Comparison of ENCODE assay signal across 8 mouse cellular contexts in genomic region chr11:55098189-55098915, GRCm38 (mm10). TPM values are rescaled to one million over a fixed set of nuclear protein-coding genes. Genes with fewer than 3 reads are reported as not detected.
DNase-seq lines count a peak whose midpoint lies in the region; ATAC-seq and TF ChIP-seq lines count a peak whose summit lies in the region.

No protein-coding gene starts in this region.

- H3K4me1 ChIP-seq in heart, embryonic 14.5 days (ENCODE audit: control insufficient read depth in 2 of 2, insufficient read depth in 2 of 2, low read length in 2 of 2) = peaks cover 9% of the 10 kb centered on the region in 2 experiments; a peak in 3 of 4 replicates
- peaks cover 4 to 6% of the 10 kb centered on the region in 2 experiments for H3K4me1 ChIP-seq in MEL (ENCODE audit: control insufficient read depth in 1 of 2, insufficient read depth in 2 of 2, low read length in 2 of 2)
- H3K4me1 ChIP-seq in hindbrain, embryonic 11.5 days (replicated peaks; ENCODE audit: control insufficient read depth, insufficient read depth, low read length) = 0 out of 2 replicates have a peak, but pooled peaks cover 2% of the 10 kb centered on the region
- peaks cover 16% of the 10 kb centered on the region for H3K4me1 ChIP-seq in midbrain, embryonic 12.5 days

- WGBS in heart, embryonic 14.5 days = 13% methylated on average over 24 of the region's 24 CpGs
- 16% methylated on average over 23 of the region's 24 CpGs for WGBS in hindbrain, embryonic 11.5 days
- 15% methylated on average over 24 of the region's 24 CpGs for whole genome bisulfite sequencing in midbrain, embryonic 12.5 days

- peak overlapping the region; percentile 77 for H3K9ac ChIP-seq in heart, embryonic 14.5 days (ENCODE audit: low read length)
- H3K9ac ChIP-seq in MEL (ENCODE audit: control insufficient read depth, low read depth, low read length, poor library complexity, severe bottlenecking) = no peak overlapping the region
- H3K9ac ChIP-seq in hindbrain, embryonic 11.5 days (ENCODE audit: low read depth, low read length) = peak overlapping the region; percentile 55; the same call in 1 of the 2 replicates
- peak overlapping the region; percentile 55 for H3K9ac ChIP-seq in midbrain, embryonic 12.5 days (replicated peaks)

- no peak for TF ChIP-seq RAD21 in MEL (IDR thresholded peaks at IDR 0.05; ENCODE audit: low read depth, low read length)

- TF ChIP-seq CTCF in MEL (IDR thresholded peaks at IDR 0.05 in 2 of 3, conservative IDR thresholded peaks at IDR 0.05 in 1 of 3; ENCODE audit: control insufficient read depth in 1 of 3, insufficient read depth in 1 of 3, low read depth in 2 of 3, low read length in 3 of 3, poor library complexity in 1 of 3, severe bottlenecking in 1 of 3) = no peak

- intact Hi-C loops in left cerebral cortex, postnatal 4 days (cut with DNase I) = no loop called here
- intact Hi-C loops in left cerebral cortex, postnatal 36 days (cut with DNase I) = no loop called here

- H3K36me3 ChIP-seq in heart, embryonic 14.5 days (ENCODE audit: control insufficient read depth, insufficient read depth, low read length) = no peaks in the 10 kb centered on the region
- peaks cover 0 to 9% of the 10 kb centered on the region in 2 experiments; a peak in 2 of 4 replicates for H3K36me3 ChIP-seq in MEL (ENCODE audit: control insufficient read depth in 1 of 2, insufficient read depth in 2 of 2, low read length in 2 of 2)
- H3K36me3 ChIP-seq in hindbrain, embryonic 11.5 days (ENCODE audit: control insufficient read depth, insufficient read depth, low read length) = no peaks in the 10 kb centered on the region
- H3K36me3 ChIP-seq in midbrain, embryonic 12.5 days = no peaks in the 10 kb centered on the region

- no peaks in the 10 kb centered on the region for H3K27me3 ChIP-seq in heart, embryonic 14.5 days (ENCODE audit: control insufficient read depth, insufficient read depth, low read length)
- peaks cover 4 to 10% of the 10 kb centered on the region in 2 experiments for H3K27me3 ChIP-seq in MEL (ENCODE audit: control insufficient read depth in 1 of 2, insufficient read depth in 2 of 2, low read length in 2 of 2)
- H3K27me3 ChIP-seq in hindbrain, embryonic 11.5 days (ENCODE audit: control insufficient read depth, insufficient read depth, low read length) = no peaks in the 10 kb centered on the region
- peaks cover 3% of the 10 kb centered on the region for H3K27me3 ChIP-seq in midbrain, embryonic 12.5 days

- TF ChIP-seq EP300 in MEL (IDR thresholded peaks at IDR 0.05; ENCODE audit: low read depth in 1 of 2, low read length in 2 of 2) = no peak

- H3K79me2 ChIP-seq in MEL (ENCODE audit: control insufficient read depth, insufficient read depth, low read length, poor library complexity) = no peaks in the 10 kb centered on the region

- H3K27ac ChIP-seq in heart, embryonic 14.5 days (replicated peaks in 1 of 2; ENCODE audit: control insufficient read depth in 1 of 2, insufficient read depth in 1 of 2, low read depth in 2 of 2, low read length in 2 of 2) = peak overlapping the region; percentile 39 to 63
- no peak overlapping the region for H3K27ac ChIP-seq in MEL (ENCODE audit: control insufficient read depth, low read depth, low read length)
- no peak overlapping the region for H3K27ac ChIP-seq in hindbrain, embryonic 11.5 days (ENCODE audit: low read depth, low read length)
- peak overlapping the region; percentile 61 for H3K27ac ChIP-seq in midbrain, embryonic 12.5 days (replicated peaks)

- H3K4me3 ChIP-seq in heart, embryonic 14.5 days (ENCODE audit: control insufficient read depth in 1 of 2, insufficient read depth in 1 of 2, low read depth in 1 of 2, low read length in 2 of 2) = peak overlapping the region; percentile 57 to 69
- peak overlapping the region; percentile 24 to 33; a peak in 2 of 4 replicates for H3K4me3 ChIP-seq in MEL (ENCODE audit: control insufficient read depth in 1 of 2, insufficient read depth in 1 of 2, low read depth in 2 of 2, low read length in 2 of 2)
- H3K4me3 ChIP-seq in hindbrain, embryonic 11.5 days (ENCODE audit: low read depth, low read length) = peak overlapping the region; percentile 36
- peak overlapping the region; percentile 55 for H3K4me3 ChIP-seq in midbrain, embryonic 12.5 days

- no peaks in the 10 kb centered on the region for H3K9me3 ChIP-seq in heart, embryonic 14.5 days (ENCODE audit: control insufficient read depth, low read length)
- H3K9me3 ChIP-seq in MEL (replicated peaks; ENCODE audit: insufficient read depth, low read length) = no peaks in the 10 kb centered on the region
- no peaks in the 10 kb centered on the region for H3K9me3 ChIP-seq in hindbrain, embryonic 11.5 days (ENCODE audit: control insufficient read depth, low read length)
- H3K9me3 ChIP-seq in midbrain, embryonic 12.5 days = no peaks in the 10 kb centered on the region

- peak overlapping the region; percentile 71 for H3K4me2 ChIP-seq in heart, embryonic 14.5 days (ENCODE audit: low read length)
- peak overlapping the region; percentile 45 for H3K4me2 ChIP-seq in hindbrain, embryonic 11.5 days (replicated peaks; ENCODE audit: low read depth, low read length)
- peak overlapping the region; percentile 75 for H3K4me2 ChIP-seq in midbrain, embryonic 12.5 days (replicated peaks)

- no peak for TF ChIP-seq POLR2A in MEL (IDR thresholded peaks at IDR 0.05; ENCODE audit: control insufficient read depth in 1 of 2, insufficient read depth in 1 of 2, low read depth in 1 of 2, low read length in 2 of 2, poor library complexity in 1 of 2)

- peak; percentile 16; the same call in 1 of the 2 replicates for ATAC-seq in heart, embryonic 14.5 days (ENCODE audit: insufficient number of reproducible peaks, insufficient read depth, low FRiP score, low read depth)
- no peak for ATAC-seq in hindbrain, embryonic 11.5 days (ENCODE audit: low FRiP score)
- ATAC-seq in midbrain, embryonic 12.5 days (ENCODE audit: low FRiP score, low read depth) = no peak

- no peak for DNase-seq in heart, adult 18-20 months
- no peak for DNase-seq in MEL (ENCODE audit: low read depth, low spot score)
- DNase-seq in hindbrain, embryonic 11.5 days (ENCODE audit: low spot score) = no peak
- no peak for DNase-seq in left cerebral cortex, postnatal 4 days
- DNase-seq in left cerebral cortex, postnatal 36 days (ENCODE audit: low spot score in 2 of 2) = no peak
- DNase-seq in embryo, embryonic 9.5 days (ENCODE audit: extremely low spot score) = no peak

TF ChIP-seq in MEL, 35 proteins besides CTCF, POLR2A, EP300 and RAD21 (continues in another document):
- TF ChIP-seq TAL1 (IDR thresholded peaks at IDR 0.05; ENCODE audit: low read length) = no peak
- TF ChIP-seq POLR2AphosphoS2 (IDR thresholded peaks at IDR 0.05; ENCODE audit: low read length) = no peak
- no peak for TF ChIP-seq MAFK (IDR thresholded peaks at IDR 0.05; ENCODE audit: borderline replicate concordance, low read depth, low read length)
- TF ChIP-seq POLR2AphosphoS5 (IDR thresholded peaks at IDR 0.05; ENCODE audit: borderline replicate concordance, low read depth, low read length) = no peak
- no peak for TF ChIP-seq MAX (IDR thresholded peaks at IDR 0.05; ENCODE audit: low read length)
- no peak for TF ChIP-seq RCOR1 (IDR thresholded peaks at IDR 0.05; ENCODE audit: low read depth, low read length)
- no peak for TF ChIP-seq SMC3 (IDR thresholded peaks at IDR 0.05; ENCODE audit: low read depth, low read length)
- TF ChIP-seq USF2 (IDR thresholded peaks at IDR 0.05; ENCODE audit: borderline replicate concordance in 1 of 2, insufficient read depth in 1 of 2, low read depth in 1 of 2, low read length in 2 of 2) = no peak
- TF ChIP-seq MEF2A (IDR thresholded peaks at IDR 0.05; ENCODE audit: extremely low read depth, insufficient replicate concordance, low read depth, low read length, poor library complexity, severe bottlenecking) = no peak
- no peak for TF ChIP-seq MYB (IDR thresholded peaks at IDR 0.05; ENCODE audit: low read depth, low read length)
- no peak for TF ChIP-seq USF1 (IDR thresholded peaks at IDR 0.05; ENCODE audit: low read depth, low read length)
- TF ChIP-seq MYC (IDR thresholded peaks at IDR 0.05; ENCODE audit: low read depth, low read length) = no peak
- TF ChIP-seq ZMIZ1 (IDR thresholded peaks at IDR 0.05; ENCODE audit: low read depth, low read length) = no peak

RNA-seq across cellular contexts. Expression of gene Gm2a, which starts 0.4 kb away (rescaled TPM):
- 48.2 and 55.7 TPM in 2 replicates for polyA plus RNA-seq in heart, embryonic 14.5 days (2014; fragmentation: Nextera tagmentation; extraction: Ambion mirVana)
- total RNA-seq in heart, adult 18-20 months (2021) = 10 to 100 TPM in 1 of 2 experiments, 1 to 10 TPM in 1; 9.2 to 13.8 TPM
- 0.19 and 0.42 TPM in 2 replicates for total RNA-seq in MEL (2012; rRNA removed)
- under 1 TPM in 1 of 2 experiments, not detected in 1; 0.52 TPM for polyA plus RNA-seq in MEL (2012; ENCODE audit: insufficient read depth in 1 of 2, insufficient read length in 2 of 2, low read depth in 1 of 2, low replicate concordance in 2 of 2, missing spikeins in 1 of 2)
- polyA plus RNA-seq in hindbrain, embryonic 11.5 days (2014; fragmentation: Nextera tagmentation; extraction: Ambion mirVana) = 14.1 and 15.6 TPM in 2 replicates
- polyA plus RNA-seq in midbrain, embryonic 12.5 days (2016; fragmentation: Nextera tagmentation; extraction: Ambion mirVana) = 12.8 and 14.0 TPM in 2 replicates
- 10 to 100 TPM; 31.0 to 32.2 TPM for total RNA-seq in left cerebral cortex, postnatal 4 days (2021)
- total RNA-seq in left cerebral cortex, postnatal 36 days (2021) = 10 to 100 TPM; 34.3 to 41.6 TPM

RNA-seq across cellular contexts. Expression of gene Ccdc69, which starts 20.4 kb away (rescaled TPM):
- polyA plus RNA-seq in heart, embryonic 14.5 days (2014; fragmentation: Nextera tagmentation; extraction: Ambion mirVana) = 25.6 and 26.7 TPM in 2 replicates
- total RNA-seq in heart, adult 18-20 months (2021) = 1 to 10 TPM; 5.3 to 8.3 TPM
- 0.31 and 0.72 TPM in 2 replicates for total RNA-seq in MEL (2012; rRNA removed)
- polyA plus RNA-seq in MEL (2012; ENCODE audit: insufficient read depth in 1 of 2, insufficient read length in 2 of 2, low read depth in 1 of 2, low replicate concordance in 2 of 2, missing spikeins in 1 of 2) = under 1 TPM in 1 of 2 experiments, not detected in 1; 0.42 TPM
- 0.36 and 1.1 TPM in 2 replicates for polyA plus RNA-seq in hindbrain, embryonic 11.5 days (2014; fragmentation: Nextera tagmentation; extraction: Ambion mirVana)
- 0.25 TPM in 1 of 2 replicates, not detected in the other for polyA plus RNA-seq in midbrain, embryonic 12.5 days (2016; fragmentation: Nextera tagmentation; extraction: Ambion mirVana)
- not detected for total RNA-seq in left cerebral cortex, postnatal 4 days (2021)
- total RNA-seq in left cerebral cortex, postnatal 36 days (2021) = under 1 TPM in 1 of 2 experiments, not detected in 1; 0.25 TPM

RNA-seq across cellular contexts. Expression of gene Slc36a3, which starts 53.2 kb away (rescaled TPM):
- not detected in 2 replicates for polyA plus RNA-seq in heart, embryonic 14.5 days (2014; fragmentation: Nextera tagmentation; extraction: Ambion mirVana)
- not detected for total RNA-seq in heart, adult 18-20 months (2021)
- total RNA-seq in MEL (2012; rRNA removed) = 0.12 and 0.13 TPM in 2 replicates
- polyA plus RNA-seq in MEL (2012; ENCODE audit: insufficient read depth in 1 of 2, insufficient read length in 2 of 2, low read depth in 1 of 2, low replicate concordance in 2 of 2, missing spikeins in 1 of 2) = under 1 TPM in 1 of 2 experiments, not detected in 1; 0.15 TPM
- not detected in 2 replicates for polyA plus RNA-seq in hindbrain, embryonic 11.5 days (2014; fragmentation: Nextera tagmentation; extraction: Ambion mirVana)
- not detected in 2 replicates for polyA plus RNA-seq in midbrain, embryonic 12.5 days (2016; fragmentation: Nextera tagmentation; extraction: Ambion mirVana)
- total RNA-seq in left cerebral cortex, postnatal 4 days (2021) = not detected
- not detected for total RNA-seq in left cerebral cortex, postnatal 36 days (2021)

Comparison
In these comparisons a context has a peak if more than half of its experiments do, and no peak if none do; other contexts are left out.
1. H3K27ac ChIP-seq: peak in heart, embryonic 14.5 days (2 of 2) and midbrain, embryonic 12.5 days (single experiment); none in MEL (single experiment) and hindbrain, embryonic 11.5 days (single experiment).
2. Peak in every context shown above with its lines, with median percentiles within 50 percentile points of each other: H3K4me2 ChIP-seq and H3K4me3 ChIP-seq.